Mouse (Mus musculus) limb, embryonic 10.5 days (tissue): ENCODE measurements around the gene Gtf2a1l. TPM values are rescaled to one million over a fixed set of nuclear protein-coding genes. Genes with fewer than 3 reads are reported as not detected.

Experiments
- DNase-seq: peaks from one replicate; pipeline ENCODE4 v3.0.0-alpha.2; 2017; ENCODE audit warnings: low spot score
- H3K27ac ChIP-seq: fragments of 300-500 bp; sonication (generic); 2 replicates; pipeline ENCODE4 v1.5.1; 2016; ENCODE audit warnings: mild to moderate bottlenecking
- H3K27me3 ChIP-seq: fragments of 300-500 bp; sonication (generic); 2 replicates; pipeline ENCODE4 v1.6.1; 2016; ENCODE audit warnings: low read depth, mild to moderate bottlenecking; ENCODE audit not compliant: poor library complexity, severe bottlenecking
- H3K36me3 ChIP-seq: fragments of 300-500 bp; sonication (generic); 2 replicates; pipeline ENCODE4 v1.6.1; 2016; ENCODE audit warnings: mild to moderate bottlenecking, moderate library complexity
- H3K4me1 ChIP-seq: fragments of 300-500 bp; sonication (generic); 2 replicates; pipeline ENCODE4 v1.6.1; 2016
- H3K4me3 ChIP-seq: fragments of 300-500 bp; sonication (generic); 2 replicates; pipeline ENCODE4 v1.5.1; 2016; ENCODE audit warnings: mild to moderate bottlenecking, moderate library complexity
- H3K9me3 ChIP-seq: fragments of 300-500 bp; sonication (generic); replicated peaks from 2 replicates; pipeline ENCODE4 v1.6.1; 2016; ENCODE audit warnings: mild to moderate bottlenecking
- WGBS: fragments of 180-500 bp; shearing (Covaris S2); methylation state at CpG from one replicate; pipeline ENCODE4 v1.1.7; 2016; 5-methylcytosine and 5-hydroxymethylcytosine counted together
- polyA plus RNA-seq: library from polyadenylated mRNA; unstranded; fragments of >200 nt; fragmentation: Nextera tagmentation; extraction: Ambion mirVana; gene quantifications from 2 replicates; pipeline ENCODE4 v1.2.1, GENCODE M21; 2016

The Gtf2a1l gene
- polyA plus RNA-seq, 1 experiment from 2014 or later = 0.38 TPM

DNA sequence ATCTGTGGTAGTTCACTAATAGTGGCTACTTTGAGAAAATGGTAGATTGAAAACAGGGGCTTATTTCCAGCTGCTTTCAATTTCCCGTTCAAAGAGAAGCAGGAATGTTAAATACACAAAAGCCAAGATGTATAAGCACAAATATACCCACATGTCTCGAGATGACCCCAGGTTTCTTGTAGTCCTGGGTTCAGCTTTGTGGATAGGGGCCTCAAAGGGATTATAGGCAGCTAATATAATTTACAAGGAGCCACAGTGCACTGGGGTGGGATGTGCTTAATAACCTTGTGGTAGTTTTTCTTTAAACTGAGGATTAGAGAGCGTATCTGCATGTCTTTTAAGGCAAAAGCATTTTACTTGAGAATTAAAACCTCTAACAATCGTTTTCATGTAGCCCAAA, 2.3 kb downstream of the Gtf2a1l start:
- Histone ChIP-seq H3K36me3 (no peaks in the 10 kb centered on the region), H3K27me3 (no peaks in the 10 kb centered on the region), H3K9me3 (no peaks in the 10 kb centered on the region), H3K4me1 (peaks cover 29% of the 10 kb centered on the region), H3K27ac (no peak overlapping the region), H3K4me3 (no peak overlapping the region)
- WGBS = 30% methylated on average over 4 of the region's 4 CpGs
- DNase-seq = no peak

DNA sequence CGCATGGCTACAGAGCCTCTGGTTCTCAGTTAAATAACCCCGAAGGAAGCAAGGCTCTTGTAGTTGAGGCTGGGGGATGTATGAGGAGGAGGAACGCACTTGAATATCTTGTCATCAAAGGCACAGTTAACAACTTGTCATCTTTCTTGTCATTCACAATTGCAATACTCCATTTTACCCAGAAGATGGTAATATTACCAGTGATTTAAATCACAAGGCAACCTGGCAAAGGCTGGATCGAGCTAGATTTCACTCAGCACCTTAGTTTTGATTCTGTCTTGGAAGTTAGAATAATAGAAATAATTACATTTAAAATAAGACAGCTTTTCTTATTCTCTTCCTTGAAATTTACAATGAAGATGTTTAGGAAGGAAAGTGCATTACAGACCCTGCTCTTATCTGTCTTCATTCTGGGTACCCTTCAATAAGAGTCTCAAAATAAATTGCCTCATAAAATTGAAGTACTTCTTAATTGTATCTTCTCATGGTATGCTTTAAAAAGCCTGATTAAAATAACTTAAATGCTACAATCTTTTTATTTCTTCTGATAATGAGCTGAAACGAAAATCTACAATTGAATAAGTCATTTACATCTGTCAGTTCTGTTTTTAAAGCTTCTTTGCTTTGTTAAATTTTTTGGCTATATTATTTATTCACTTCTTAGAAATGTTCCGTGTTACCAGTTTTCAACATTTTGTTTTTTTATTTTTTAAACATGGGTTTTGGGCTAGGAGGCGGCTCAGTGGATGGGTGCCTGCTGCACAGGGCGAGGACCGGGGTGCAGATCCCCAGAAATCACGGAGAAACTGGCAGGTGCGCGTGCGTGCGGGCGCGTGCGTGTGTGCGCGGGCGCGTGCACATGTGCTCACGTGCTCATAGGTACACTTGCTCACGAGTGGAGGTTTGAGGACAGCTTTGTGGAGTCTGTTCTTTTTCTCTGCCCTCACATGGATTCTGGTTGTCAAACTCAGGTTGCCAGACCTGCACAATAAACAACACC, 7.2 kb downstream of the Gtf2a1l start:
- 94% methylated on average over 23 of the region's 23 CpGs for WGBS
- H3K9me3 ChIP-seq = no peaks in the 10 kb centered on the region
- H3K36me3 ChIP-seq = no peaks in the 10 kb centered on the region
- no peak for DNase-seq
- no peak overlapping the region for H3K4me3 ChIP-seq
- no peak overlapping the region for H3K27ac ChIP-seq
- no peaks in the 10 kb centered on the region for H3K27me3 ChIP-seq
- H3K4me1 ChIP-seq = peaks cover 8% of the 10 kb centered on the region

DNA sequence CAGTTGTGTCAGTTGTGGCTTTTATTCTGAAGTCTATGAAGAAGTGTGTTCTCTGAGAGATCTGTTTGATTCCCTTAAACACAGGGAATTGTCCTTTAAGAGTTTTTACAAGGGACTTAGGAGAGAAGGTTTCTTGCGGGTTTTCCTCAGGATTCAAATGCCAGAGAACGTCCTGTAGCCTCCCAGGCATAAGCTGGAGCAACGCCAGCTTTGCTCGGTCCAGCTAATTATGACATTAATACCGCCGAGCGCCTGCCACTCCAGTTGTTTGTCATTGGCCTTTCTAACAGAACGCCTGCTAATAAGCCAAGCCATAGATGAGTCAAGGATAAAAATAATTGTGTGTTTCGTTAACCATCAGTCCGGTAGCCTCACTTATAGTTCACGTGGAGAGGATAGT, 19.8 kb downstream of the Gtf2a1l start:
- no peaks in the 10 kb centered on the region for H3K27me3 ChIP-seq
- WGBS = 78% methylated on average over 11 of the region's 11 CpGs
- no peak for DNase-seq

DNA sequence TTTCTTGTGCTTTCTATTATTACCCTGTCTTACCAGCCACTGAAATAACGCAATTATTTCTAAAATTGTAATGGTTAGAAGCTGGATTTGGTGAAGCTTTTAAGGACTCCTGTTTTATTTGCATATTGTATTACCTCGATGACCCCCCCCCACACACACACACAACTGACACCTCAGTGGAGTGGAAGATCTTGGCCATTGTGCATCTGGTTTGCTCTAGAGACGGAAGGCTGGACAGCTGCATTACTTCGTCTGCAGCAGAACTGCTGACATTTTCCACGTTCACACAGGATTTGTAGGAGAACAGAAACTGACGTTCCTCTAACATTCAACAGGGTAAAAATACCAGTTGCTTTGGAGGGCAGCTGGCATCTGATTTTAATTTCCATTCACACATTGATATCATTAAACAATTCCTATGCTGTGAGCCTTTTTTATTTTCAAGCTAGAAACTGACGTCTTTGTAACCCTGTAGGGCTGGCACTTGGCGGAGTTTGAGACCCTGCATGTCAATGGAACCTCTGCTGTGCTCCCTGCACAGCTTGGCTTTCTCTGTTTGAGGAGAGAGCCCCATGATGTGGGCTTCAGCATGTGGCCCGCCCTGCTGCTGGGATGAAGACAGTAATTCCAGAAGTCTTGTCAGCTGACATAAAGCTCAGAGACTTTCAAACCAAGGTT, 28.3 kb downstream of the Gtf2a1l start:
- Histone ChIP-seq H3K4me1 (peaks cover 10% of the 10 kb centered on the region; the same call in 1 of the 2 replicates), H3K27me3 (no peaks in the 10 kb centered on the region), H3K9me3 (no peaks in the 10 kb centered on the region), H3K4me3 (no peak overlapping the region), H3K36me3 (no peaks in the 10 kb centered on the region), H3K27ac (no peak overlapping the region)
- 65% methylated on average over 9 of the region's 9 CpGs for WGBS
- DNase-seq = no peak

More for the DNA sequence above, 19.8 kb downstream of the Gtf2a1l start:
- Histone ChIP-seq H3K4me1 (no peaks in the 10 kb centered on the region), H3K4me3 (no peak overlapping the region), H3K27ac (no peak overlapping the region), H3K9me3 (no peaks in the 10 kb centered on the region), H3K36me3 (no peaks in the 10 kb centered on the region)

DNA sequence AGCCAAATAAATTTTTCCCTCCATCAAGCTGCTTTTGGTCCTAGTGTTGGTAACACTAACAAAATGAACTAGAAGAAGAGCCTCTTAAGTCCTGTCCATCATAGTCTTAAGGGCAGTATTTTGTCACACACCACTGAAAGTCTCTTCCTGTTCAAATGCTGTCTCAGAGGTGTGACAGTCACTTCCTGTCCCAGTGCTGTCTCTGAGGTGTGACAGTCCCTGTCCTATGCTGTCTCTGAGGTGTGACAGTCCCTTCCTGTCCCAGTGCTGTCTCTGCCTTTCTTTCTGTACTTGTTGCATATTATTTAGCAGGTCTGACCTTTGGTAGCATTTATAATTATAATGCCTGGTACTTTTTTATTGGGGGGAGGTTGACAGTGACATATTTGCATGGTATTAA, 32.4 kb downstream of the Gtf2a1l start:
- Histone ChIP-seq H3K36me3 (no peaks in the 10 kb centered on the region), H3K4me1 (peaks cover 6% of the 10 kb centered on the region; the same call in 1 of the 2 replicates), H3K27ac (no peak overlapping the region), H3K9me3 (no peaks in the 10 kb centered on the region), H3K27me3 (no peaks in the 10 kb centered on the region), H3K4me3 (no peak overlapping the region)
- DNase-seq = no peak

DNA sequence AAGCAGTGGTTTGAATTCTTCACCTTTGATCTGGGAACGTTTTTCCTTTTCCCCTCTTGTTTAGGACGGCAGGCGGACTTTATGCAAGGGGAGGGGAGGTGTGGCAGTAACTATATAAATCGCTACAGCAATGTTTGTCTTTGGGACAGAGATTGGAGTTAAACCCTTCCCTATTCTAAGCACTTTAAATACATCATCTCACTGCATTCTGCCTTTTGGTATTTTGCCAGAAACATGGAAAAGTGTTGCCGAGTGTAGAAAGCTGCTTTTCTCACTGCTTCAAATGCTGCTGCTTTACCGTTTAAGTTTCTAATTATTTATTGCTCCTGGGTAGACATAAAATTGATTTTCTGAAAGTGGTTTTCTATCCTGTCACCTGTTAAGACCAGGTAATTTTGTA, 33.9 kb downstream of the Gtf2a1l start:
- Histone ChIP-seq H3K27ac (no peak overlapping the region), H3K4me3 (no peak overlapping the region), H3K36me3 (no peaks in the 10 kb centered on the region), H3K27me3 (no peaks in the 10 kb centered on the region), H3K4me1 (no peaks in the 10 kb centered on the region), H3K9me3 (no peaks in the 10 kb centered on the region)
- 41% methylated on average over 6 of the region's 6 CpGs for WGBS
- DNase-seq = no peak

DNA sequence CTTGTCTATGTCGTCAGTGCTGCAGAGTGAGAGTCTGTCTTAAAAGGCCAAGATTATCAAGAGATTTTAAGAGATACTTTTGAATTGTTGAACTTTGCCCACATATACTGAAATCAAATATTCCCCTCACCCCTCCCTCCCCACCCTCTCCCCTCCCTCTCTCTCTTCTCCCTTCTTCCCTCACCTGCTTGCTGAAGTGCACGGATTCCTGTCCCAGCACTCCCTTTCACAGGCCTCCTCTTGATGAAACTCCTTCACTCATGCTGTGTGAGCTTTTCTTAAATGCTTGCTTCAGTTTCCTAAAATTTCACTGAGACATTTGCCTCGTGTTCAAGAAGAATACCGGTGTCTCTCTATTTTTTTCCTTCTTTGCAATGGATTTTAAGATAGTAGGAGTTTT, 34.7 kb downstream of the Gtf2a1l start:
- no peaks in the 10 kb centered on the region for H3K4me1 ChIP-seq
- H3K27me3 ChIP-seq = no peaks in the 10 kb centered on the region
- 47% methylated on average over 4 of the region's 4 CpGs for WGBS
- no peak for DNase-seq
- no peaks in the 10 kb centered on the region for H3K36me3 ChIP-seq
- no peaks in the 10 kb centered on the region for H3K9me3 ChIP-seq
- no peak overlapping the region for H3K4me3 ChIP-seq
- no peak overlapping the region for H3K27ac ChIP-seq

DNA sequence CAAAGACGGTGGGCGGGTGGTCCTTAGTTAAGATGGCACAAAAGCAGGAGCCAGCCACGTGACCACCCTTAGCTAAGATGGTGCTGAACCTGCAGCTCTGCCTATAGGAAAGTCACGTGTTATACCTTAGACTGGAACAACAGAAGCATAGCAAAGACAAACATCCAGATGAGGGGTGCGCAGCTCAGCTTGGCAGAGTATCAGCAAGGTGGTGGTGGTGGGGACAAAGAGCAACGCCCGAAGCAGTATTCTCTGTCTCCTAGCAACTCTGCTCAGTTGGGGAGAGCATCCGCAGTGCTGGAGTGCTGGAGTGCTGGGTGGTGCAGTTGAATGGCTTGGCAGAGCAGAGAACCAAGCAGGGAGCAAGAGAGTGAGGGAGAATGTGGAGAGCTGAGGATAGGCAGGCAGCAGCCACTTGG, 37.8 kb downstream of the Gtf2a1l start:
- 56% methylated on average over 8 of the region's 8 CpGs for WGBS
- no peak for DNase-seq
- Histone ChIP-seq H3K4me3 (no peak overlapping the region), H3K9me3 (no peaks in the 10 kb centered on the region), H3K4me1 (no peaks in the 10 kb centered on the region), H3K36me3 (no peaks in the 10 kb centered on the region), H3K27me3 (no peaks in the 10 kb centered on the region), H3K27ac (no peak overlapping the region)

DNA sequence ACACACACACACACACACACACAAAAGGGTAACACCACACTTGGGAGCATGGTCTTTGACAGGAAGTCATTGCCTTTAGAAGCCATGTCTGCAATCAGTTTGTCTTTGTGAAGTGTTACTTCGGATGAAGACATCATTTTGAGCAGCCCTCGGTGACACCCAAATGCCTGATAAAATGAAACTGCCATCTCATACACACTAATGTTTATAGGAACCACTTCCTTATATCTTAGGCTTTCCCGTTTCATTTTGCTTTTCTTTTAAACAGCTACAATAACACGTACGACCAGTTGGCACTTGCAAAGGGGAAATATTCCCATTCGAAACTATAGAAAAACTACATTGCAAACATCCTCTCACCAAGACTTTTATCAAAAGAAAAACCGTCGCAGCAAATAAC, 81.2 kb downstream of the Gtf2a1l start:
- no peak overlapping the region for H3K27ac ChIP-seq
- H3K9me3 ChIP-seq = no peaks in the 10 kb centered on the region
- H3K36me3 ChIP-seq = no peaks in the 10 kb centered on the region
- H3K27me3 ChIP-seq = no peaks in the 10 kb centered on the region
- WGBS = 90% methylated on average over 8 of the region's 8 CpGs
- no peak overlapping the region for H3K4me3 ChIP-seq
- peaks cover 15% of the 10 kb centered on the region for H3K4me1 ChIP-seq
- no peak for DNase-seq

DNA sequence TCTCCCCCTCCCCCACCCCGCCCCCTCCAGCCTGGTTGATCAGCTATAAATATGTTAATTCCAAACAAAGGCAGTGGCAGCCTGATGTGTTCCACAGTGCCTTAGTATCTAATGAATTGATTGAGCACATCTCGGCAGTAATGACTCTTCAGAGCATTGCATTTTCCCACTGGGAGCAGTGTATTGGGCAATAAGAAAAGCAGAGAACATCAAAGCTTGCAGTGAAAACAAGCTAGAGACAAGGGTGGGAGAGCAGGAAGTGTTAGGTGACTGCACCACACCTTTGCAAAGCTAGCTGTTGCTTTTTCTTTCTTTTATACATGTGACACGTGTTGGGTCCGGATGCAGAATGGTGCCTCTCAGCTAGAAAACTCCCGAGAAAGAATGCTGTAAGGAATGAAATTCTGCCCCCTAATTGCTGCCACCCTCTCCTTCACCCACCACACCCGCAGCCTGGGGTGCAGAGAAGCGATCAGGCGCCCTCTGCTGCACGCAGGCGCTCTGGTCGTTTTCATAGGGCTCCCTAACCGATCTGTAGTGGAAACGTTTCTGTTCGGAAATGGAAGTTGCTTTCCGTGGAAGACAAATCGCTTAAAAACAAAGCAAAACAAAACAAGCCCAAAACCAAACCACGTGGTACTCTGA, 84.5 kb downstream of the Gtf2a1l start:
- Histone ChIP-seq H3K4me1 (peaks cover 18% of the 10 kb centered on the region), H3K27me3 (no peaks in the 10 kb centered on the region), H3K4me3 (peak overlapping the region; percentile 30), H3K36me3 (no peaks in the 10 kb centered on the region), H3K9me3 (no peaks in the 10 kb centered on the region), H3K27ac (peak overlapping the region; percentile 62; the same call in 1 of the 2 replicates)
- DNase-seq = peak; percentile 61
- WGBS = 7% methylated on average over 17 of the region's 17 CpGs

DNA sequence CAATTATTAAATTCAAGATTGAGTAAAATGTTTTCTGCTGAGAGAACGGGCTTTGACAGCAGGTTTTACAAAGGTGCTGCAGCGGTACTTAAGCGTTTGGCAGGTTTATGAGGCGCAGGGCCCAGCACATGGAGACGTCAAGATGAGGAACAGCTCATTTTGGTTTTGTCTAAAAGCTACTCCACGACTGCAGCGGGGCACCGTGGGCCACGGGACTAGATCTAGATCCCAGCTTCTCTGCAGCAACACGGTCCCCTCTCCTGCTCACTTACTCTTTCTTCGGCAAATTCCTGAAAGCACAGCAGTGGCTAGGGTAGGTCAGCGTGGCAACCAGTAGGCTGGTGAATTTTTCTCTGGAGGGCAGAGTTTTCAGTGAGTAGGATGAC, 85.0 kb downstream of the Gtf2a1l start:
- H3K27me3 ChIP-seq = no peaks in the 10 kb centered on the region
- peaks cover 19% of the 10 kb centered on the region for H3K4me1 ChIP-seq
- WGBS = 34% methylated on average over 12 of the region's 12 CpGs
- peak overlapping the region; percentile 62 for H3K27ac ChIP-seq
- peak overlapping the region; percentile 30 for H3K4me3 ChIP-seq
- H3K9me3 ChIP-seq = no peaks in the 10 kb centered on the region
- no peaks in the 10 kb centered on the region for H3K36me3 ChIP-seq
- peak; percentile 48 for DNase-seq

DNA sequence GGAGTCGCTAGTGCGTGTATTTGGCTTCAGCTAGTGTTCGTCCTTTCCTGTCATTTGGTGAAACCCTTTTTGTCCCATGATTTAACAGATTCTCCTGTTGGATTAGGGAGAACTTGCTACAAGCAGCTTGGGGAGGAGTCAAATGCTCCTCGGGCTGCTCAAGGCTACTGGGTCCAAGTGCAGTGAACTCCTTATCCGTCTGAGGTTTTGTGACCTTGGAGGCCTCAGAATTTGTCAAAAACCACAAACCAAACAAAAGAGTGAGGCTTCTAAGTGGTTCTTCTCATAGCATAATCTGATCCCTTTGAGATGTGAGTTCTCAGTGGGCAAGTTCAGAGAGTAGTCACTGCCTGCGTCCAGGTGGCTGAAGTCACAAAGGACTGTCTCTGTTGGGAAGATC, 87.3 kb downstream of the Gtf2a1l start:
- no peak overlapping the region for H3K4me3 ChIP-seq
- peaks cover 19% of the 10 kb centered on the region for H3K4me1 ChIP-seq
- DNase-seq = no peak
- H3K36me3 ChIP-seq = no peaks in the 10 kb centered on the region
- whole genome bisulfite sequencing = 77% methylated on average over 6 of the region's 6 CpGs
- H3K27ac ChIP-seq = no peak overlapping the region
- no peaks in the 10 kb centered on the region for H3K27me3 ChIP-seq
- no peaks in the 10 kb centered on the region for H3K9me3 ChIP-seq

DNA sequence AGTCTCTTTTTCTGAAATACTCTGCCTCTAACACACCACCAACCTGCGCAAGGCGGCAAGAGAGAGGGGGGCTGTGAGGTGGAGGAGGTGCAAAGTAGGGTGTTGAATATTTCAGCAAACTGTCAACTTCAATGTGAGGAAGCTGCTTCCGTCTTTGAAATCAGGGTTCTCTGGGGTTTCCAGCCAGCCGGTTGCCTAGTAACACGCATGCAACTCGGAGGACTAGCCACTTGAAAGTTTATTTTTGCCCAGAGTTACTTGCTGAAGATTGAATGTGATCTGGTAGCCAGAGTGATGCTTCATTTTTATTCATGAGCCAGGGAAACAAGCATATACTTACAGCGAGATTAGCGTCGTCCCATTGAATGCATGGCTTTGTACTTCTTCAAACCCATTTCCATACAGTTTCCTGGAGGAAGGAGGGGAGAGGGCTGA, 89.6 kb downstream of the Gtf2a1l start:
- Histone ChIP-seq H3K9me3 (no peaks in the 10 kb centered on the region), H3K27me3 (no peaks in the 10 kb centered on the region), H3K36me3 (no peaks in the 10 kb centered on the region), H3K27ac (no peak overlapping the region), H3K4me3 (no peak overlapping the region), H3K4me1 (peaks cover 16% of the 10 kb centered on the region)
- no peak for DNase-seq
- 25% methylated on average over 9 of the region's 9 CpGs for WGBS
